Mouse (Mus musculus) cortical plate, adult 2 months (tissue): ENCODE data around the gene D930048N14Rik.

ENCODE experiments used
- CTCF ChIP-seq: fragments of 200-500 bp; IDR thresholded peaks from 2 replicates; pipeline ENCODE4 v1.5.1; 2011; ENCODE audit warnings: mild to moderate bottlenecking, control low read depth, low read length; ENCODE audit not compliant: insufficient read depth; ENCODE audit errors: extremely low read depth
- POLR2A ChIP-seq: fragments of 200-500 bp; IDR thresholded peaks from 2 replicates; pipeline ENCODE4 v1.6.1; 2011; ENCODE audit warnings: mild to moderate bottlenecking, low read length, control low read depth; ENCODE audit not compliant: insufficient read depth; ENCODE audit errors: extremely low read depth

- no peak for TF ChIP-seq CTCF
- no peak for TF ChIP-seq POLR2A
These were observed 28.7 kb downstream of the D930048N14Rik start for GRCm38 (mm10) chr11:51679466-51679865.
